Mouse (Mus musculus): ENCODE measurements at regions not wholly inside any gene's neighbourhood (a gene's known extent, or its start where the extent isn't known, plus 50 kb on each side); places are given as distances from the start of the nearest gene placed in this dataset.

- DNase-seq (ENCODE audit: low spot score in 2 of 2): no peak
Measured at GRCm38 (mm10) chr3:81279266-81279665, 243.1 kb downstream of the Pdgfc start.

GRCm38 (mm10) chr3:81289762-81290161, 253.5 kb downstream of the Pdgfc start:
- no peak for DNase-seq (ENCODE audit: low spot score in 2 of 2)

- DNase-seq (ENCODE audit: low spot score in 2 of 2): no peak
Measured at GRCm38 (mm10) chr3:81292404-81292803, 256.2 kb downstream of the Pdgfc start.

- DNase-seq (ENCODE audit: low spot score in 2 of 2): no peak
Measured at GRCm38 (mm10) chr3:81293186-81293819, 257.1 kb downstream of the Pdgfc start.

- no peak for DNase-seq (ENCODE audit: low spot score in 2 of 2)
Measured at GRCm38 (mm10) chr3:81304017-81304791, 268.0 kb downstream of the Pdgfc start.

- no peak for DNase-seq (ENCODE audit: low spot score in 2 of 2)
Measured at GRCm38 (mm10) chr3:81305412-81306165, 269.4 kb downstream of the Pdgfc start.

GRCm38 (mm10) chr3:81326866-81327265, 290.6 kb downstream of the Pdgfc start:
- no peak for DNase-seq (ENCODE audit: low spot score in 2 of 2)

- no peak for DNase-seq (ENCODE audit: low spot score in 2 of 2)
Measured at GRCm38 (mm10) chr3:81351739-81352138, 315.5 kb downstream of the Pdgfc start.

GRCm38 (mm10) chr3:81367918-81368317, 331.7 kb downstream of the Pdgfc start:
- no peak for DNase-seq (ENCODE audit: low spot score in 2 of 2)

- no peak for DNase-seq (ENCODE audit: low spot score in 2 of 2)
Measured at GRCm38 (mm10) chr3:81368642-81369041, 332.4 kb downstream of the Pdgfc start.

- DNase-seq (ENCODE audit: low spot score in 2 of 2): no peak
Measured at GRCm38 (mm10) chr3:81369742-81370141, 333.5 kb downstream of the Pdgfc start.

- DNase-seq (ENCODE audit: low spot score in 2 of 2): no peak
Measured at GRCm38 (mm10) chr3:81375990-81376389, 339.8 kb downstream of the Pdgfc start.

- peak in 1 of 2 experiments; percentile 17 for DNase-seq (ENCODE audit: low spot score in 2 of 2)
Measured at GRCm38 (mm10) chr3:81377466-81377865, 341.2 kb downstream of the Pdgfc start.

GRCm38 (mm10) chr3:81379362-81379761, 343.1 kb downstream of the Pdgfc start:
- no peak for DNase-seq (ENCODE audit: low spot score in 2 of 2)

- no peak for DNase-seq (ENCODE audit: low spot score in 2 of 2)
Measured at GRCm38 (mm10) chr3:81386931-81387330, 350.7 kb downstream of the Pdgfc start.

GRCm38 (mm10) chr3:81387634-81388033, 351.4 kb downstream of the Pdgfc start:
- DNase-seq (ENCODE audit: low spot score in 2 of 2): no peak

- no peak for DNase-seq (ENCODE audit: low spot score in 2 of 2)
Measured at GRCm38 (mm10) chr3:81397212-81397611, 361.0 kb downstream of the Pdgfc start.

GRCm38 (mm10) chr3:81401028-81401427, 364.8 kb downstream of the Pdgfc start:
- DNase-seq (ENCODE audit: low spot score in 2 of 2): no peak

GRCm38 (mm10) chr3:81408914-81409313, 372.7 kb downstream of the Pdgfc start:
- DNase-seq (ENCODE audit: low spot score in 2 of 2): no peak

GRCm38 (mm10) chr3:81421875-81422274, 385.7 kb downstream of the Pdgfc start:
- no peak for DNase-seq (ENCODE audit: low spot score in 2 of 2)

- DNase-seq (ENCODE audit: low spot score in 2 of 2): no peak
Measured at GRCm38 (mm10) chr3:81426765-81427164, 390.5 kb downstream of the Pdgfc start.
